Mouse (Mus musculus): Measurements from ENCODE around the gene Gm5591.
"Not testable (repeated sequence)": the region's sequence is repeated elsewhere in the genome, so short reads cannot be mapped to it uniquely, and the experiment has no call there.

Gm5591 gene

GRCm38 (mm10) chr7:38528093-38528492 lies at the start of gene Gm5591:
TSS of gene Gm5591 (minus strand) at chr7:38528193.
- DNase-seq (ENCODE audit: low read depth) = not testable (repeated sequence)

GRCm38 (mm10) chr7:38488468-38488867 lies 39.5 kb downstream of the Gm5591 start:
- not testable (repeated sequence) for DNase-seq (ENCODE audit: low read depth)
